Mouse (Mus musculus): ENCODE results near the gene Msi2. TPM values are rescaled to one million over a fixed set of nuclear protein-coding genes. Genes with fewer than 3 reads are reported as not detected.

The Msi2 gene
- polyA plus RNA-seq, 1 experiment from 2014 or later, result 25.6 TPM

- Histone ChIP-seq H3K27me3 (ENCODE audit: control insufficient read depth, insufficient read depth, low read length) (no peaks in the 10 kb centered on the region), H3K36me3 (ENCODE audit: control insufficient read depth, insufficient read depth, low read length) (no peaks in the 10 kb centered on the region; the same call in 1 of the 2 replicates), H3K4me1 (ENCODE audit: control insufficient read depth, insufficient read depth, low read length) (peaks cover 51% of the 10 kb centered on the region), H3K27ac (ENCODE audit: low read depth, low read length) (peak overlapping the region; percentile 58), H3K9me3 (ENCODE audit: control insufficient read depth, low read length) (no peaks in the 10 kb centered on the region), H3K4me3 (ENCODE audit: low read depth, low read length) (no peak overlapping the region), H3K9ac (replicated peaks; ENCODE audit: low read depth, low read length) (no peak overlapping the region), H3K4me2 (ENCODE audit: low read depth, low read length) (no peak overlapping the region)
- WGBS, result 40% methylated on average over 13 of the region's 13 CpGs
- no peak for ATAC-seq (ENCODE audit: low read depth)
Measured at GRCm38 (mm10) chr11:88594804-88595611, 123.3 kb downstream of the Msi2 start.

GRCm38 (mm10) chr11:88594010-88594409 lies 124.3 kb downstream of the Msi2 start:
- peaks cover 51% of the 10 kb centered on the region for H3K4me1 ChIP-seq (ENCODE audit: control insufficient read depth, insufficient read depth, low read length)
- ATAC-seq (ENCODE audit: low read depth), result peak; percentile 54; the same call in 1 of the 2 replicates
- peak overlapping the region; percentile 58; the same call in 1 of the 2 replicates for H3K27ac ChIP-seq (ENCODE audit: low read depth, low read length)
- no peak overlapping the region for H3K4me3 ChIP-seq (ENCODE audit: low read depth, low read length)
- no peaks in the 10 kb centered on the region; the same call in 1 of the 2 replicates for H3K36me3 ChIP-seq (ENCODE audit: control insufficient read depth, insufficient read depth, low read length)
- WGBS, result 12% methylated on average over 7 of the region's 8 CpGs
- H3K9ac ChIP-seq (replicated peaks; ENCODE audit: low read depth, low read length), result no peak overlapping the region
- H3K9me3 ChIP-seq (ENCODE audit: control insufficient read depth, low read length), result no peaks in the 10 kb centered on the region
- H3K27me3 ChIP-seq (ENCODE audit: control insufficient read depth, insufficient read depth, low read length), result no peaks in the 10 kb centered on the region
- H3K4me2 ChIP-seq (ENCODE audit: low read depth, low read length), result no peak overlapping the region

- no peak for ATAC-seq (ENCODE audit: low read depth)
- Histone ChIP-seq H3K4me2 (ENCODE audit: low read depth, low read length) (no peak overlapping the region), H3K4me3 (ENCODE audit: low read depth, low read length) (no peak overlapping the region), H3K27ac (ENCODE audit: low read depth, low read length) (peak overlapping the region; percentile 48; the same call in 1 of the 2 replicates), H3K9ac (replicated peaks; ENCODE audit: low read depth, low read length) (no peak overlapping the region), H3K36me3 (ENCODE audit: control insufficient read depth, insufficient read depth, low read length) (no peaks in the 10 kb centered on the region; the same call in 1 of the 2 replicates), H3K27me3 (ENCODE audit: control insufficient read depth, insufficient read depth, low read length) (no peaks in the 10 kb centered on the region), H3K4me1 (ENCODE audit: control insufficient read depth, insufficient read depth, low read length) (peaks cover 60% of the 10 kb centered on the region), H3K9me3 (ENCODE audit: control insufficient read depth, low read length) (no peaks in the 10 kb centered on the region)
- 74% methylated on average over 8 of the region's 8 CpGs for WGBS
Measured at GRCm38 (mm10) chr11:88592099-88592498, 126.2 kb downstream of the Msi2 start.

- no peaks in the 10 kb centered on the region for H3K9me3 ChIP-seq (ENCODE audit: control insufficient read depth, low read length)
- no peak overlapping the region for H3K4me2 ChIP-seq (ENCODE audit: low read depth, low read length)
- H3K4me1 ChIP-seq (ENCODE audit: control insufficient read depth, insufficient read depth, low read length), result peaks cover 67% of the 10 kb centered on the region
- 0 out of 2 replicates have a peak overlapping the region, but pooled peaks have one; percentile 2 for H3K27ac ChIP-seq (ENCODE audit: low read depth, low read length)
- no peaks in the 10 kb centered on the region; the same call in 1 of the 2 replicates for H3K36me3 ChIP-seq (ENCODE audit: control insufficient read depth, insufficient read depth, low read length)
- no peak overlapping the region for H3K9ac ChIP-seq (replicated peaks; ENCODE audit: low read depth, low read length)
- WGBS, result 83% methylated on average over 5 of the region's 5 CpGs
- no peaks in the 10 kb centered on the region for H3K27me3 ChIP-seq (ENCODE audit: control insufficient read depth, insufficient read depth, low read length)
- ATAC-seq (ENCODE audit: low read depth), result no peak
- no peak overlapping the region for H3K4me3 ChIP-seq (ENCODE audit: low read depth, low read length)
Measured at GRCm38 (mm10) chr11:88590647-88591046, 127.7 kb downstream of the Msi2 start.

GRCm38 (mm10) chr11:88589641-88590040 lies 128.7 kb downstream of the Msi2 start:
- ATAC-seq (ENCODE audit: low read depth), result no peak
- no peaks in the 10 kb centered on the region for H3K9me3 ChIP-seq (ENCODE audit: control insufficient read depth, low read length)
- H3K27me3 ChIP-seq (ENCODE audit: control insufficient read depth, insufficient read depth, low read length), result no peaks in the 10 kb centered on the region
- H3K4me3 ChIP-seq (ENCODE audit: low read depth, low read length), result no peak overlapping the region
- H3K4me1 ChIP-seq (ENCODE audit: control insufficient read depth, insufficient read depth, low read length), result peaks cover 69% of the 10 kb centered on the region
- no peaks in the 10 kb centered on the region; the same call in 1 of the 2 replicates for H3K36me3 ChIP-seq (ENCODE audit: control insufficient read depth, insufficient read depth, low read length)
- peak overlapping the region; percentile 70 for H3K27ac ChIP-seq (ENCODE audit: low read depth, low read length)
- no peak overlapping the region for H3K9ac ChIP-seq (replicated peaks; ENCODE audit: low read depth, low read length)
- WGBS, result 62% methylated on average over 6 of the region's 6 CpGs
- no peak overlapping the region for H3K4me2 ChIP-seq (ENCODE audit: low read depth, low read length)

GRCm38 (mm10) chr11:88588688-88589210 lies 129.6 kb downstream of the Msi2 start:
- Histone ChIP-seq H3K4me1 (ENCODE audit: control insufficient read depth, insufficient read depth, low read length) (peaks cover 75% of the 10 kb centered on the region), H3K9ac (replicated peaks; ENCODE audit: low read depth, low read length) (0 out of 2 replicates have a peak overlapping the region, but pooled peaks have one; percentile 1), H3K4me3 (ENCODE audit: low read depth, low read length) (no peak overlapping the region), H3K27me3 (ENCODE audit: control insufficient read depth, insufficient read depth, low read length) (no peaks in the 10 kb centered on the region), H3K36me3 (ENCODE audit: control insufficient read depth, insufficient read depth, low read length) (no peaks in the 10 kb centered on the region; the same call in 1 of the 2 replicates), H3K27ac (ENCODE audit: low read depth, low read length) (peak overlapping the region; percentile 70), H3K4me2 (ENCODE audit: low read depth, low read length) (no peak overlapping the region), H3K9me3 (ENCODE audit: control insufficient read depth, low read length) (no peaks in the 10 kb centered on the region)
- no peak for ATAC-seq (ENCODE audit: low read depth)
- 30% methylated on average over 9 of the region's 9 CpGs for WGBS

GRCm38 (mm10) chr11:88587710-88588109 lies 130.6 kb downstream of the Msi2 start:
- no peak for ATAC-seq (ENCODE audit: low read depth)
- 36% methylated on average over 5 of the region's 5 CpGs for WGBS
- H3K9ac ChIP-seq (replicated peaks; ENCODE audit: low read depth, low read length), result no peak overlapping the region

GRCm38 (mm10) chr11:88585880-88586279 lies 132.4 kb downstream of the Msi2 start:
- Histone ChIP-seq H3K4me3 (ENCODE audit: low read depth, low read length) (no peak overlapping the region), H3K4me2 (ENCODE audit: low read depth, low read length) (peak overlapping the region; percentile 7; the same call in 1 of the 2 replicates), H3K4me1 (ENCODE audit: control insufficient read depth, insufficient read depth, low read length) (peaks cover 88% of the 10 kb centered on the region), H3K27me3 (ENCODE audit: control insufficient read depth, insufficient read depth, low read length) (no peaks in the 10 kb centered on the region), H3K36me3 (ENCODE audit: control insufficient read depth, insufficient read depth, low read length) (no peaks in the 10 kb centered on the region; the same call in 1 of the 2 replicates), H3K9me3 (ENCODE audit: control insufficient read depth, low read length) (no peaks in the 10 kb centered on the region), H3K9ac (replicated peaks; ENCODE audit: low read depth, low read length) (no peak overlapping the region), H3K27ac (ENCODE audit: low read depth, low read length) (peak overlapping the region; percentile 78)
- whole genome bisulfite sequencing, result 26% methylated on average over 2 of the region's 2 CpGs
- ATAC-seq (ENCODE audit: low read depth), result no peak

More at GRCm38 (mm10) chr11:88587710-88588109, 130.6 kb downstream of the Msi2 start:
- H3K27ac ChIP-seq (ENCODE audit: low read depth, low read length), result peak overlapping the region; percentile 70
- no peaks in the 10 kb centered on the region for H3K27me3 ChIP-seq (ENCODE audit: control insufficient read depth, insufficient read depth, low read length)
- H3K4me1 ChIP-seq (ENCODE audit: control insufficient read depth, insufficient read depth, low read length), result peaks cover 82% of the 10 kb centered on the region
- no peaks in the 10 kb centered on the region for H3K9me3 ChIP-seq (ENCODE audit: control insufficient read depth, low read length)
- H3K36me3 ChIP-seq (ENCODE audit: control insufficient read depth, insufficient read depth, low read length), result no peaks in the 10 kb centered on the region; the same call in 1 of the 2 replicates
- no peak overlapping the region for H3K4me2 ChIP-seq (ENCODE audit: low read depth, low read length)
- no peak overlapping the region for H3K4me3 ChIP-seq (ENCODE audit: low read depth, low read length)

GRCm38 (mm10) chr11:88585171-88585632 lies 133.1 kb downstream of the Msi2 start:
- H3K9me3 ChIP-seq (ENCODE audit: control insufficient read depth, low read length), result no peaks in the 10 kb centered on the region
- WGBS, result 4% methylated on average over 10 of the region's 10 CpGs
- H3K4me1 ChIP-seq (ENCODE audit: control insufficient read depth, insufficient read depth, low read length), result peaks cover 87% of the 10 kb centered on the region
- H3K27me3 ChIP-seq (ENCODE audit: control insufficient read depth, insufficient read depth, low read length), result no peaks in the 10 kb centered on the region
- peak; percentile 28; the same call in 1 of the 2 replicates for ATAC-seq (ENCODE audit: low read depth)
- H3K4me2 ChIP-seq (ENCODE audit: low read depth, low read length), result peak overlapping the region; percentile 7; the same call in 1 of the 2 replicates
- no peak overlapping the region for H3K4me3 ChIP-seq (ENCODE audit: low read depth, low read length)
- H3K36me3 ChIP-seq (ENCODE audit: control insufficient read depth, insufficient read depth, low read length), result no peaks in the 10 kb centered on the region; the same call in 1 of the 2 replicates
- peak overlapping the region; percentile 78 for H3K27ac ChIP-seq (ENCODE audit: low read depth, low read length)
- H3K9ac ChIP-seq (replicated peaks; ENCODE audit: low read depth, low read length), result no peak overlapping the region

All from neural tube, embryonic 14.5 days (tissue).